Mouse (Mus musculus) kidney, embryonic 15.5 days (tissue): ENCODE results near the gene E2f4. TPM values are rescaled to one million over a fixed set of nuclear protein-coding genes. Genes with fewer than 3 reads are reported as not detected.

Source experiments
- ATAC-seq: fragments of 200-750 bp; cut with Nextera tagmentation; replicated peaks from 2 replicates; pipeline ENCODE4 v1.8.0; 2017; ENCODE audit warnings: moderate TSS enrichment; ENCODE audit not compliant: low FRiP score
- H3K27ac ChIP-seq: fragments of 300-500 bp; sonication (generic); 2 replicates; pipeline ENCODE4 v1.5.1; 2015; ENCODE audit warnings: mild to moderate bottlenecking, inconsistent platforms
- H3K27me3 ChIP-seq: fragments of 300-500 bp; sonication (generic); 2 replicates; pipeline ENCODE4 v1.6.1; 2015; ENCODE audit warnings: inconsistent platforms
- H3K36me3 ChIP-seq: fragments of 300-500 bp; sonication (generic); 2 replicates; pipeline ENCODE4 v1.6.1; 2015; ENCODE audit warnings: inconsistent platforms
- H3K4me1 ChIP-seq: fragments of 300-500 bp; sonication (generic); 2 replicates; pipeline ENCODE4 v1.6.1; 2015; ENCODE audit warnings: inconsistent platforms
- H3K4me2 ChIP-seq: fragments of 300-500 bp; sonication (generic); 2 replicates; pipeline ENCODE4 v1.6.1; 2015; ENCODE audit warnings: moderate library complexity, mild to moderate bottlenecking, inconsistent platforms
- H3K4me3 ChIP-seq: fragments of 300-500 bp; sonication (generic); replicated peaks from 2 replicates; pipeline ENCODE4 v1.5.1; 2015; ENCODE audit warnings: mild to moderate bottlenecking, inconsistent platforms
- H3K9ac ChIP-seq: fragments of 300-500 bp; sonication (generic); 2 replicates; pipeline ENCODE4 v1.6.1; 2015; ENCODE audit warnings: mild to moderate bottlenecking, inconsistent platforms
- H3K9me3 ChIP-seq: fragments of 300-500 bp; sonication (generic); replicated peaks from 2 replicates; pipeline ENCODE4 v1.6.1; 2016; ENCODE audit warnings: inconsistent platforms
- WGBS: fragments of 180-500 bp; shearing (Covaris S2); methylation state at CpG from one replicate; pipeline ENCODE4 v1.1.7; 2015; ENCODE audit warnings: mixed read lengths; 5-methylcytosine and 5-hydroxymethylcytosine counted together
- polyA plus RNA-seq: library from polyadenylated mRNA; unstranded; fragments of >200 nt; fragmentation: Nextera tagmentation; extraction: Ambion mirVana; gene quantifications from 2 replicates; pipeline ENCODE4 v1.2.1, GENCODE M21; 2015

E2f4 gene
- polyA plus RNA-seq, 1 experiment from 2014 or later, result 103 TPM

GRCm38 (mm10) chr8:105270916-105271186 lies 26.6 kb upstream of the E2f4 start:
- Histone ChIP-seq H3K27me3 (peaks cover 100% of the 10 kb centered on the region), H3K9me3 (no peaks in the 10 kb centered on the region), H3K4me3 (peak overlapping the region; percentile 13; the same call in 1 of the 2 replicates), H3K4me2 (peak overlapping the region; percentile 92; the same call in 1 of the 2 replicates), H3K4me1 (peaks cover 43% of the 10 kb centered on the region), H3K27ac (no peak overlapping the region), H3K36me3 (no peaks in the 10 kb centered on the region), H3K9ac (no peak overlapping the region)
- no peak for ATAC-seq
- WGBS, result under 1% methylated on average over 11 of the region's 11 CpGs

DNA sequence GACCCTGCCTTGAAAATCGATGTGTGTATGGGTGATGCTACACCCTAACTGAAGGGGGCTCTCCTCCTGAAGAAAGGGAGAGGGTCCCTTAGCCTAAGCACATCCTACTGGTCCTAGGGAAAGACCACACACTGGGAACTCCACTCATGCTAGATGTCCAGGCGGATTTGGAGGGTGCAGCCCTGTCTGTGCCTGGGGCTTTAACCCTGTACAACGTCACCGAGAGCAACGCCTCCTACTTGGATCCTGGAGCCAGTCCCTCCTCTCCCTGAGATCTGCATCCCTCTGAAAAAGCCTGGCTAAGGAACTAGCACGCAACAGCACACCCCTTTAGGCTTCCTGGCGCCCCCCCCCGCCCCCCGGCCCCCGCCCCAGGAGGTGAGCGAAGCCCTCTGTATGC lies 22.1 kb upstream of the E2f4 start:
- Histone ChIP-seq H3K27ac (no peak overlapping the region), H3K4me2 (peak overlapping the region; percentile 71), H3K9me3 (no peaks in the 10 kb centered on the region), H3K4me3 (no peak overlapping the region; the same call in 1 of the 2 replicates), H3K27me3 (peaks cover 100% of the 10 kb centered on the region), H3K9ac (no peak overlapping the region), H3K36me3 (0 out of 2 replicates have a peak, but pooled peaks cover 3% of the 10 kb centered on the region), H3K4me1 (peaks cover 33% of the 10 kb centered on the region)
- 4% methylated on average over 10 of the region's 11 CpGs for WGBS
- no peak for ATAC-seq

DNA sequence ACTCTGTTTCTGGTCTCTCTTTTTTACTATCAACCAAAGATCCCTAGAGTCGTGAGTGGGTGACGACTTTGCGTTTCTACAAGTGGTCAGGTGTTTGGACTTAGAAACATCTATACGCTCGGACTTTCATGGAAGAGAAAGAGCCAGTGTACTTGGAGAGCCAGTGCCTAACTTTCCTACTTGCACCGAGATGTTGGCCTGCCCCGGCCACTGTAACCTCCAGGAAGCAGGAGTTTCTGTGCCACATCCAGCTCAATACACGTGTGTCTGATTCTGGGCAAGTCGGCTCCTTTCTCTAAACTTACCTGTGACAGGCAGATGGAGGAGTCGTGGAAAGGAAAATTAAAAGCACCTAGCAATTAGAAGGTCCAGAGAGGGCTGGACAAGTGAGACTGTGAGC lies 21.6 kb upstream of the E2f4 start, which contains the start of gene Nol3:
Gene Nol3 (plus strand): TSS at position 301 of the 400 bp plus-strand sequence.
- H3K36me3 ChIP-seq, result 0 out of 2 replicates have a peak, but pooled peaks cover 3% of the 10 kb centered on the region
- H3K4me1 ChIP-seq, result peaks cover 29% of the 10 kb centered on the region
- no peak for ATAC-seq
- H3K27ac ChIP-seq, result no peak within 1 kb of the TSS
- no peak within 1 kb of the TSS for H3K9ac ChIP-seq
- H3K4me3 ChIP-seq, result peak within 1 kb of the TSS; percentile 42
- peaks cover 99% of the 10 kb centered on the region for H3K27me3 ChIP-seq
- H3K4me2 ChIP-seq, result peak within 1 kb of the TSS; percentile 71
- WGBS, result 2% methylated on average over 10 of the region's 10 CpGs
- no peaks in the 10 kb centered on the region for H3K9me3 ChIP-seq

- WGBS, result 3% methylated on average over 30 of the region's 30 CpGs
- Histone ChIP-seq H3K9me3 (no peaks in the 10 kb centered on the region), H3K27ac (no peak overlapping the region), H3K36me3 (0 out of 2 replicates have a peak, but pooled peaks cover 6% of the 10 kb centered on the region), H3K27me3 (peaks cover 95% of the 10 kb centered on the region), H3K4me2 (peak overlapping the region; percentile 71), H3K4me1 (peaks cover 27% of the 10 kb centered on the region), H3K9ac (no peak overlapping the region), H3K4me3 (peak overlapping the region; percentile 42)
- ATAC-seq, result peak; percentile 62; the same call in 1 of the 2 replicates
These were observed 21.0 kb upstream of the E2f4 start for GRCm38 (mm10) chr8:105276292-105277120.

GRCm38 (mm10) chr8:105278911-105279334 lies 18.5 kb upstream of the E2f4 start:
- no peak overlapping the region for H3K9ac ChIP-seq
- ATAC-seq, result peak; percentile 55; the same call in 1 of the 2 replicates
- peak overlapping the region; percentile 26 for H3K4me3 ChIP-seq

GRCm38 (mm10) chr8:105280567-105280966 lies 16.9 kb upstream of the E2f4 start:
- H3K9me3 ChIP-seq, result no peaks in the 10 kb centered on the region
- H3K4me3 ChIP-seq, result no peak overlapping the region
- peaks cover 23% of the 10 kb centered on the region for H3K4me1 ChIP-seq
- no peak for ATAC-seq
- no peak overlapping the region for H3K9ac ChIP-seq
- no peak overlapping the region for H3K27ac ChIP-seq
- H3K36me3 ChIP-seq, result peaks cover 12% of the 10 kb centered on the region
- H3K4me2 ChIP-seq, result no peak overlapping the region
- 73% methylated on average over 3 of the region's 3 CpGs for WGBS
- H3K27me3 ChIP-seq, result peaks cover 55% of the 10 kb centered on the region

More at GRCm38 (mm10) chr8:105278911-105279334, 18.5 kb upstream of the E2f4 start:
- H3K27me3 ChIP-seq, result peaks cover 71% of the 10 kb centered on the region
- peaks cover 12% of the 10 kb centered on the region; the same call in 1 of the 2 replicates for H3K36me3 ChIP-seq
- no peak overlapping the region for H3K27ac ChIP-seq
- H3K4me1 ChIP-seq, result peaks cover 27% of the 10 kb centered on the region
- 2% methylated on average over 28 of the region's 28 CpGs for WGBS
- no peaks in the 10 kb centered on the region for H3K9me3 ChIP-seq
- H3K4me2 ChIP-seq, result peak overlapping the region; percentile 52

- 85% methylated on average over 12 of the region's 12 CpGs for WGBS
- Histone ChIP-seq H3K4me3 (no peak overlapping the region), H3K36me3 (peaks cover 12% of the 10 kb centered on the region), H3K27ac (no peak overlapping the region), H3K4me1 (peaks cover 11% of the 10 kb centered on the region), H3K4me2 (no peak overlapping the region), H3K27me3 (peaks cover 42% of the 10 kb centered on the region), H3K9ac (no peak overlapping the region), H3K9me3 (no peaks in the 10 kb centered on the region)
- no peak for ATAC-seq
These were observed 15.6 kb upstream of the E2f4 start for GRCm38 (mm10) chr8:105281821-105282220.

DNA sequence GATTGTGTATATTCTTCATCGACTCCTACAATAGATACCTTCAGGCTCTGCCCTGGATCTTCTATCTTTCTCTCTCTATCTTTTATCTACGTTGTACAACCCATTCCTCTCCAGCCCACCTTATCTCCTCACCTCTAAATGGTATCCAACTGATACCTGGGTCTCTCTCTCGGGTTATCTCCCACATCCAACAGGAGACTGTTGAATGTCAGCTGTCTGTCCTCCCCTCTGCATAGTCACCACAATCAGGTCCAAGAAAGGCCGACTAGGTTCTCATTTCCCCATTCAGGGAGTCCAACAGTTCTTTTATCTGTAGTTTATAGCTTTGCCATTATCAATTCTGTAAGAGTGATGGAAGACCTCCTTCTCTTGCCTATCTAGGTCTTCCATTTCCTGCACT lies 15.2 kb upstream of the E2f4 start:
- H3K36me3 ChIP-seq, result peaks cover 12% of the 10 kb centered on the region
- 83% methylated on average over 4 of the region's 4 CpGs for WGBS

DNA sequence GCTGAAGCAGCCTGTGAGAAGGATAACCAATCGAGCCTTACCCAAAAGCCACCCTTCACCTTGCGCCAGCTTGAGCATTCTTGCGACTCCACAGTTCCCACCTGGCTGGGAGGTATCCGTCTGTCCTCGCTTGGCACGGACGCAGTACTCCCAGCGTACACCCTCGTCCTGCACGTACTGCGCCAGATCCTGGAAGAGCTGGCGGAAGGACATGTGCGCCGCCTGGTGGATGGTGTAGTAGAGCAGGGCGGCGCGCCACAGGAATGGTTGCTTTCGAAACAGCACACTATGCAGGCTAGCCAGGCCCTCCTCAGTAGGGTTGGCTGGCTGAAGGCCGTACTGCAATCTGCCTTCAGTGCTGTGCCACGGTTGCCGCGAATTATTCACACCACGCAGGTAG lies 14.4 kb upstream of the E2f4 start:
- no peak overlapping the region for H3K4me2 ChIP-seq
- H3K36me3 ChIP-seq, result peaks cover 12% of the 10 kb centered on the region
- H3K27me3 ChIP-seq, result peaks cover 30% of the 10 kb centered on the region
- H3K9ac ChIP-seq, result no peak overlapping the region
- H3K9me3 ChIP-seq, result no peaks in the 10 kb centered on the region
- ATAC-seq, result peak; percentile 44
- H3K4me1 ChIP-seq, result peaks cover 14% of the 10 kb centered on the region
- H3K4me3 ChIP-seq, result no peak overlapping the region
- H3K27ac ChIP-seq, result no peak overlapping the region
- WGBS, result 27% methylated on average over 23 of the region's 23 CpGs

More for the DNA sequence above, 15.2 kb upstream of the E2f4 start:
- H3K4me2 ChIP-seq, result no peak overlapping the region
- no peak for ATAC-seq
- H3K9me3 ChIP-seq, result no peaks in the 10 kb centered on the region
- no peak overlapping the region for H3K27ac ChIP-seq
- H3K27me3 ChIP-seq, result peaks cover 38% of the 10 kb centered on the region
- no peak overlapping the region for H3K4me3 ChIP-seq
- H3K9ac ChIP-seq, result no peak overlapping the region
- H3K4me1 ChIP-seq, result peaks cover 11% of the 10 kb centered on the region

- Histone ChIP-seq H3K27ac (no peak overlapping the region), H3K27me3 (peaks cover 13% of the 10 kb centered on the region), H3K4me3 (no peak overlapping the region), H3K4me1 (peaks cover 25% of the 10 kb centered on the region), H3K9me3 (no peaks in the 10 kb centered on the region), H3K9ac (no peak overlapping the region), H3K36me3 (peaks cover 9% of the 10 kb centered on the region), H3K4me2 (no peak overlapping the region)
- ATAC-seq, result no peak
- WGBS, result 46% methylated on average over 12 of the region's 12 CpGs
These were observed 11.9 kb upstream of the E2f4 start for GRCm38 (mm10) chr8:105285514-105285913.

GRCm38 (mm10) chr8:105286907-105287306 lies 10.6 kb upstream of the E2f4 start:
- no peak overlapping the region for H3K4me3 ChIP-seq
- peaks cover 11% of the 10 kb centered on the region for H3K27me3 ChIP-seq
- H3K4me1 ChIP-seq, result peaks cover 29% of the 10 kb centered on the region
- H3K9me3 ChIP-seq, result no peaks in the 10 kb centered on the region
- H3K36me3 ChIP-seq, result peaks cover 4% of the 10 kb centered on the region
- no peak overlapping the region for H3K4me2 ChIP-seq
- no peak overlapping the region for H3K27ac ChIP-seq
- ATAC-seq, result no peak
- WGBS, result 88% methylated on average over 4 of the region's 4 CpGs
- H3K9ac ChIP-seq, result no peak overlapping the region

DNA sequence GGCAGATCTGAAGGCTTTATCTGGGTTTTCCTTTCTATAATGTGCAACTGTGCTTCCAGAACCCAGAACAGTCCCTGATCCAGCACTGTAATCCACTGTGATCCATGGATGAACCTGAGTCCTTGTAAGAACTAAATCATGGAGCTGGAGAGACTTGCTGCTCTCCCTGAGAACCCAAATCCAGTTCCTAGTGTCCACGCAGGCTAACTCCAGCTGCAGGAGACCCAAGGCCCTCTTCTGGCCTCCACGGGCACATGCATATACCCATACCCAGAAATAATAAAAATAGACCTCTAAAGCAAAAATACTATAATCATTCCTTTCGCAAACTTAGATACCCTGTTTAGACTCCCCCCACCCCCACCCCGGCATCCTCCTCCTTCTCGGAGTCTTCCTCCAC lies 9.2 kb upstream of the E2f4 start:
- peaks cover 11% of the 10 kb centered on the region for H3K27me3 ChIP-seq
- no peak overlapping the region for H3K9ac ChIP-seq
- H3K4me3 ChIP-seq, result peak overlapping the region; percentile 59; the same call in 1 of the 2 replicates
- ATAC-seq, result no peak
- H3K4me2 ChIP-seq, result peak overlapping the region; percentile 87
- WGBS, result 79% methylated on average over 5 of the region's 5 CpGs
- H3K27ac ChIP-seq, result no peak overlapping the region
- no peaks in the 10 kb centered on the region; the same call in 1 of the 2 replicates for H3K36me3 ChIP-seq
- H3K9me3 ChIP-seq, result no peaks in the 10 kb centered on the region
- peaks cover 29% of the 10 kb centered on the region for H3K4me1 ChIP-seq
